Mouse (Mus musculus): ENCODE results near the gene Trp53bp2.

DNA sequence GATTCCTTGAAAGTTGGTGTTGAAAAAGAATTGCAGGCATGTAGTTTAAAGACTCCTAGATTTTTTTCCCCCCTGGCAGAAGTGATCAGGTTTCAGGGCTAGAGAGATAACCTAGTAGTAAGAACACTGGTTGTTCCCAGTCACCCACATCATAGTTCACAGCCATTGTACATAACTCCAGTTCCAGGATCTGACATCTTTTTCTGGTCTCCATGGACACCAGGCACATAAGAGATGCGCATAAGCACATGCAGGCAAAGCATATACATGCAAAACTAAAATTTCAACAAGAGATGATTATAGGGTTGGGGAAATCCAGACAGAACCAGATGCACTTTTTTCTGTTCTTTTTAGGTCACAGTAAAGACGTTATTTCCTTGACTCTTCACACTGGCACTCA, 46.1 kb downstream of the Trp53bp2 start:
- TF ChIP-seq POLR2A (IDR thresholded peaks at IDR 0.05; ENCODE audit: borderline replicate concordance, low read depth, low read length) (no peak), CTCF (IDR thresholded peaks at IDR 0.05; ENCODE audit: low read depth, low read length) (no peak)
